Mouse (Mus musculus) neural tube, embryonic 14.5 days (tissue): ENCODE results near the gene Rps25. TPM values are rescaled to one million over a fixed set of nuclear protein-coding genes. Genes with fewer than 3 reads are reported as not detected.

Experiments
- ATAC-seq: fragments of 200-750 bp; cut with Nextera tagmentation; 2 replicates; pipeline ENCODE4 v1.8.0; 2017; ENCODE audit warnings: low read depth, mild to moderate bottlenecking, moderate TSS enrichment, moderate library complexity
- H3K27ac ChIP-seq: fragments of 300-500 bp; sonication (generic); 2 replicates; pipeline ENCODE4 v1.5.1; 2014; ENCODE audit warnings: low read depth, mild to moderate bottlenecking, control low read depth, low read length, moderate library complexity, mixed read lengths
- H3K27me3 ChIP-seq: fragments of 300-500 bp; sonication (generic); 2 replicates; pipeline ENCODE4 v1.6.1; 2014; ENCODE audit warnings: low read length; ENCODE audit not compliant: control insufficient read depth, insufficient read depth
- H3K36me3 ChIP-seq: fragments of 300-500 bp; sonication (generic); 2 replicates; pipeline ENCODE4 v1.6.1; 2014; ENCODE audit warnings: low read length, mixed read lengths; ENCODE audit not compliant: control insufficient read depth, insufficient read depth
- H3K4me1 ChIP-seq: fragments of 300-500 bp; sonication (generic); 2 replicates; pipeline ENCODE4 v1.6.1; 2014; ENCODE audit warnings: low read length; ENCODE audit not compliant: control insufficient read depth, insufficient read depth
- H3K4me2 ChIP-seq: fragments of 300-500 bp; sonication (generic); 2 replicates; pipeline ENCODE4 v1.6.1; 2014; ENCODE audit warnings: mild to moderate bottlenecking, low read depth, low read length, control low read depth
- H3K4me3 ChIP-seq: fragments of 300-500 bp; sonication (generic); 2 replicates; pipeline ENCODE4 v1.5.1; 2014; ENCODE audit warnings: low read depth, low read length, control low read depth, mixed read lengths
- H3K9ac ChIP-seq: fragments of 300-500 bp; sonication (generic); replicated peaks from 2 replicates; pipeline ENCODE4 v1.6.1; 2014; ENCODE audit warnings: low read depth, mild to moderate bottlenecking, control low read depth, low read length, mixed read lengths
- H3K9me3 ChIP-seq: fragments of 300-500 bp; sonication (generic); 2 replicates; pipeline ENCODE4 v1.6.1; 2016; ENCODE audit warnings: low read length; ENCODE audit not compliant: control insufficient read depth
- WGBS: fragments of 180-500 bp; shearing (Covaris S2); extraction: QIAGEN DNeasy Blood & Tissue Kit; methylation state at CpG from one replicate; pipeline ENCODE4 v1.1.7; 2014; 5-methylcytosine and 5-hydroxymethylcytosine counted together
- polyA plus RNA-seq: library from polyadenylated mRNA; unstranded; fragments of >200 nt; fragmentation: Nextera tagmentation; extraction: Ambion mirVana; gene quantifications from 2 replicates; pipeline ENCODE4 v1.2.1, GENCODE M21; 2014

Rps25 gene
- polyA plus RNA-seq, 1 experiment from 2014 or later = 1,219 TPM

GRCm38 (mm10) chr9:44378153-44378730 lies 28.7 kb upstream of the Rps25 start:
- H3K9me3 ChIP-seq = no peaks in the 10 kb centered on the region
- no peak for ATAC-seq
- H3K27me3 ChIP-seq = no peaks in the 10 kb centered on the region
- H3K4me3 ChIP-seq = peak overlapping the region; percentile 77
- H3K27ac ChIP-seq = peak overlapping the region; percentile 89
- peak overlapping the region; percentile 64 for H3K9ac ChIP-seq
- peak overlapping the region; percentile 62 for H3K4me2 ChIP-seq
- H3K4me1 ChIP-seq = peaks cover 7% of the 10 kb centered on the region
- H3K36me3 ChIP-seq = peaks cover 16% of the 10 kb centered on the region
- WGBS = 89% methylated on average over 5 of the region's 5 CpGs

GRCm38 (mm10) chr9:44379054-44379834 lies 27.7 kb upstream of the Rps25 start, which contains the start of gene Hyou1:
TSS of gene Hyou1 (plus strand) at chr9:44379490.
- peak within 1 kb of the TSS; percentile 89 for H3K27ac ChIP-seq

GRCm38 (mm10) chr9:44379862-44380261 lies 27.1 kb upstream of the Rps25 start:
- ATAC-seq = peak; percentile 28; the same call in 1 of the 2 replicates
- H3K9me3 ChIP-seq = no peaks in the 10 kb centered on the region
- peaks cover 7% of the 10 kb centered on the region for H3K4me1 ChIP-seq
- no peaks in the 10 kb centered on the region for H3K27me3 ChIP-seq
- H3K27ac ChIP-seq = peak overlapping the region; percentile 80
- H3K4me3 ChIP-seq = peak overlapping the region; percentile 77
- H3K9ac ChIP-seq = peak overlapping the region; percentile 85
- peak overlapping the region; percentile 97 for H3K4me2 ChIP-seq
- peaks cover 28% of the 10 kb centered on the region for H3K36me3 ChIP-seq
- 12% methylated on average over 15 of the region's 15 CpGs for WGBS

More at GRCm38 (mm10) chr9:44379054-44379834, 27.7 kb upstream of the Rps25 start, which contains the start of gene Hyou1:
- Histone ChIP-seq H3K4me3 (peak within 1 kb of the TSS; percentile 77), H3K9me3 (no peaks in the 10 kb centered on the region), H3K4me1 (peaks cover 7% of the 10 kb centered on the region), H3K4me2 (peak within 1 kb of the TSS; percentile 97), H3K27me3 (no peaks in the 10 kb centered on the region), H3K9ac (peak within 1 kb of the TSS; percentile 85), H3K36me3 (peaks cover 25% of the 10 kb centered on the region)
- ATAC-seq = peak; percentile 98
- under 1% methylated on average over 77 of the region's 83 CpGs for WGBS

GRCm38 (mm10) chr9:44384596-44384995 lies 22.3 kb upstream of the Rps25 start:
- WGBS = 96% methylated on average over 13 of the region's 13 CpGs

GRCm38 (mm10) chr9:44387221-44387620 lies 19.7 kb upstream of the Rps25 start:
- ATAC-seq = no peak
- 77% methylated on average over 3 of the region's 3 CpGs for WGBS
- no peaks in the 10 kb centered on the region for H3K27me3 ChIP-seq
- no peak overlapping the region for H3K9ac ChIP-seq
- no peaks in the 10 kb centered on the region for H3K9me3 ChIP-seq
- no peak overlapping the region for H3K4me2 ChIP-seq
- H3K36me3 ChIP-seq = peaks cover 82% of the 10 kb centered on the region
- H3K4me3 ChIP-seq = no peak overlapping the region
- no peak overlapping the region for H3K27ac ChIP-seq
- H3K4me1 ChIP-seq = no peaks in the 10 kb centered on the region

More at GRCm38 (mm10) chr9:44384596-44384995, 22.3 kb upstream of the Rps25 start:
- peaks cover 70% of the 10 kb centered on the region for H3K36me3 ChIP-seq
- H3K27me3 ChIP-seq = no peaks in the 10 kb centered on the region
- no peak overlapping the region for H3K4me3 ChIP-seq
- no peak overlapping the region for H3K4me2 ChIP-seq
- H3K9me3 ChIP-seq = no peaks in the 10 kb centered on the region
- H3K9ac ChIP-seq = no peak overlapping the region
- ATAC-seq = no peak
- H3K4me1 ChIP-seq = peaks cover 7% of the 10 kb centered on the region
- H3K27ac ChIP-seq = no peak overlapping the region

GRCm38 (mm10) chr9:44389273-44389672 lies 17.7 kb upstream of the Rps25 start:
- ATAC-seq = no peak
- no peak overlapping the region for H3K9ac ChIP-seq
- no peak overlapping the region for H3K4me2 ChIP-seq
- H3K9me3 ChIP-seq = no peaks in the 10 kb centered on the region
- H3K36me3 ChIP-seq = peaks cover 64% of the 10 kb centered on the region
- H3K27ac ChIP-seq = no peak overlapping the region
- no peak overlapping the region for H3K4me3 ChIP-seq
- H3K27me3 ChIP-seq = no peaks in the 10 kb centered on the region
- no peaks in the 10 kb centered on the region for H3K4me1 ChIP-seq
- 67% methylated on average over 8 of the region's 8 CpGs for WGBS

- H3K36me3 ChIP-seq = peaks cover 46% of the 10 kb centered on the region
- peak; percentile 55; the same call in 1 of the 2 replicates for ATAC-seq
These were observed 15.5 kb upstream of the Rps25 start for GRCm38 (mm10) chr9:44391466-44391865.

GRCm38 (mm10) chr9:44396684-44397411 lies 10.1 kb upstream of the Rps25 start, which contains the start of gene Slc37a4:
TSS of gene Slc37a4 (plus strand) at chr9:44396852.
- H3K27ac ChIP-seq = peak within 1 kb of the TSS; percentile 87
- peaks cover 19% of the 10 kb centered on the region for H3K4me1 ChIP-seq
- peak within 1 kb of the TSS; percentile 87 for H3K4me3 ChIP-seq
- peak; percentile 97 for ATAC-seq
- H3K9me3 ChIP-seq = no peaks in the 10 kb centered on the region
- WGBS = under 1% methylated on average over 43 of the region's 43 CpGs
- H3K36me3 ChIP-seq = peaks cover 18% of the 10 kb centered on the region
- peak within 1 kb of the TSS; percentile 91 for H3K4me2 ChIP-seq
- H3K27me3 ChIP-seq = no peaks in the 10 kb centered on the region
- H3K9ac ChIP-seq = peak within 1 kb of the TSS; percentile 76

More at GRCm38 (mm10) chr9:44391466-44391865, 15.5 kb upstream of the Rps25 start:
- Histone ChIP-seq H3K27me3 (no peaks in the 10 kb centered on the region), H3K4me3 (no peak overlapping the region), H3K4me1 (no peaks in the 10 kb centered on the region), H3K9me3 (no peaks in the 10 kb centered on the region), H3K27ac (no peak overlapping the region), H3K4me2 (no peak overlapping the region), H3K9ac (no peak overlapping the region)
- WGBS = 46% methylated on average over 4 of the region's 4 CpGs
